Mouse (Mus musculus) MEL (cell line): ENCODE measurements around the gene Mettl1.

Source experiments
- CHD2 ChIP-seq: IDR thresholded peaks from 2 replicates; pipeline ENCODE4 v1.6.1; 2011; ENCODE audit warnings: low read length, improper control_type of control experiment
- CTCF ChIP-seq, 3 experiments: IDR thresholded peaks in 2 of 3; conservative IDR thresholded peaks in 1 of 3; 2 replicates each; pipeline ENCODE4 v1.5.1; 2011 to 2012; ENCODE audit warnings: low read length in 3 of 3, low read depth in 2 of 3, mild to moderate bottlenecking in 2 of 3, improper control_type of control experiment in 1 of 3, inconsistent platforms in 1 of 3, mixed read lengths in 1 of 3, moderate library complexity in 1 of 3; ENCODE audit not compliant: control insufficient read depth in 1 of 3, insufficient read depth in 1 of 3, poor library complexity in 1 of 3, severe bottlenecking in 1 of 3
- ELF1 ChIP-seq: IDR thresholded peaks from 2 replicates; pipeline ENCODE4 v1.6.1; 2014; ENCODE audit warnings: low read depth, mild to moderate bottlenecking, inconsistent platforms, low read length, improper control_type of control experiment, moderate library complexity
- MAX ChIP-seq: IDR thresholded peaks from 2 replicates; pipeline ENCODE4 v1.6.1; 2011; ENCODE audit warnings: low read length, improper control_type of control experiment
- POLR2A ChIP-seq, 2 experiments: IDR thresholded peaks; 2 replicates each; pipeline ENCODE4 v1.6.1; 2011 to 2012; ENCODE audit warnings: low read length in 2 of 2, mild to moderate bottlenecking in 2 of 2, control low read depth in 1 of 2, improper control_type of control experiment in 1 of 2, low read depth in 1 of 2, moderate library complexity in 1 of 2; ENCODE audit not compliant: control insufficient read depth in 1 of 2, insufficient read depth in 1 of 2, poor library complexity in 1 of 2
- UBTF ChIP-seq: IDR thresholded peaks from 2 replicates; pipeline ENCODE4 v1.6.1; 2012; ENCODE audit warnings: low read depth, mild to moderate bottlenecking, inconsistent platforms, low read length, improper control_type of control experiment, moderate library complexity, borderline replicate concordance; ENCODE audit not compliant: insufficient read depth

- no peak for TF ChIP-seq POLR2A (IDR thresholded peaks at IDR 0.05; ENCODE audit: control insufficient read depth in 1 of 2, insufficient read depth in 1 of 2, low read depth in 1 of 2, low read length in 2 of 2, poor library complexity in 1 of 2)
- TF ChIP-seq ELF1, result no peak
- no peak for TF ChIP-seq CTCF (IDR thresholded peaks at IDR 0.05 in 2 of 3, conservative IDR thresholded peaks at IDR 0.05 in 1 of 3; ENCODE audit: control insufficient read depth in 1 of 3, insufficient read depth in 1 of 3, low read depth in 2 of 3, low read length in 3 of 3, poor library complexity in 1 of 3, severe bottlenecking in 1 of 3)
- no peak for TF ChIP-seq MAX
- TF ChIP-seq CHD2, result no peak
- TF ChIP-seq UBTF, result no peak
Measured at GRCm38 (mm10) chr10:127077515-127077914, 36.3 kb downstream of the Mettl1 start.
